In genomic region chr2:27692608-27693007, GRCm38 (mm10) we compare ENCODE assay signal across 18 mouse cellular contexts. TPM values are rescaled to one million over a fixed set of nuclear protein-coding genes. Genes with fewer than 3 reads are reported as not detected.
DNase-seq lines count a peak whose midpoint lies in the region; ATAC-seq and TF ChIP-seq lines count a peak whose summit lies in the region.
"Had no signal": no experiment of that assay in that cellular context is flagged by ENCODE, and none has a peak within 500 bp of the region (broad histone marks: within the 10 kb centered on the region; RNA-seq: fewer than 3 reads in every experiment).

No protein-coding gene starts in this region.

- no peak overlapping the region for H3K4me2 ChIP-seq in liver, embryonic 13.5 days
- no peak overlapping the region for H3K4me2 ChIP-seq in liver, postnatal 0 days (ENCODE audit: low read depth, low read length)
- H3K4me2 ChIP-seq in heart, embryonic 13.5 days, result peak overlapping the region; percentile 38
- H3K4me2 ChIP-seq: forebrain, embryonic 15.5 days; hindbrain, embryonic 12.5 days; liver, embryonic 11.5 days; midbrain, embryonic 15.5 days had no signal

- peaks cover 83% of the 10 kb centered on the region for H3K4me1 ChIP-seq in liver, embryonic 13.5 days (replicated peaks)
- H3K4me1 ChIP-seq in liver, postnatal 0 days (ENCODE audit: insufficient read depth), result peaks cover 65% of the 10 kb centered on the region
- peaks cover 94% of the 10 kb centered on the region for H3K4me1 ChIP-seq in heart, embryonic 13.5 days
- H3K4me1 ChIP-seq: forebrain, embryonic 15.5 days had no signal

- 35% methylated on average over 3 of the region's 3 CpGs for whole genome bisulfite sequencing in liver, embryonic 13.5 days (ENCODE audit: insufficient replicate concordance)
- 50% methylated on average over 3 of the region's 3 CpGs for WGBS in liver, postnatal 0 days (ENCODE audit: insufficient replicate concordance)
- 18% methylated on average over 3 of the region's 3 CpGs for WGBS in heart, embryonic 13.5 days

- no peak for TF ChIP-seq CTCF in liver, postnatal 0 days (IDR thresholded peaks at IDR 0.05; ENCODE audit: low read depth)

- 0 out of 2 replicates have a peak overlapping the region, but pooled peaks have one; percentile 10 for H3K9ac ChIP-seq in liver, embryonic 13.5 days
- H3K9ac ChIP-seq in liver, postnatal 0 days (replicated peaks), result no peak overlapping the region
- peak overlapping the region; percentile 56 for H3K9ac ChIP-seq in heart, embryonic 13.5 days
- H3K9ac ChIP-seq: forebrain, embryonic 15.5 days; hindbrain, embryonic 12.5 days; midbrain, embryonic 15.5 days had no signal

- H3K9me3 ChIP-seq in liver, embryonic 13.5 days (replicated peaks), result no peaks in the 10 kb centered on the region
- H3K9me3 ChIP-seq in liver, postnatal 0 days (ENCODE audit: low read length), result no peaks in the 10 kb centered on the region
- no peaks in the 10 kb centered on the region for H3K9me3 ChIP-seq in heart, embryonic 13.5 days
- H3K9me3 ChIP-seq: forebrain, embryonic 15.5 days; hindbrain, embryonic 12.5 days; midbrain, embryonic 15.5 days had no signal

- H3K27me3 ChIP-seq in liver, embryonic 13.5 days, result no peaks in the 10 kb centered on the region
- H3K27me3 ChIP-seq in liver, postnatal 0 days (ENCODE audit: insufficient read depth, low read length), result no peaks in the 10 kb centered on the region
- H3K27me3 ChIP-seq in heart, embryonic 13.5 days (replicated peaks), result peaks cover 21% of the 10 kb centered on the region
- H3K27me3 ChIP-seq: forebrain, embryonic 15.5 days; hindbrain, embryonic 12.5 days; midbrain, embryonic 15.5 days had no signal

- intact Hi-C loops in heart, postnatal 14 days (cut with DNase I), result no loop called here

- H3K4me3 ChIP-seq in liver, embryonic 13.5 days (replicated peaks), result no peak overlapping the region
- H3K4me3 ChIP-seq in liver, postnatal 0 days (ENCODE audit: low read depth, low read length), result no peak overlapping the region
- H3K4me3 ChIP-seq in heart, embryonic 13.5 days, result no peak overlapping the region
- H3K4me3 ChIP-seq: forebrain, embryonic 15.5 days; hindbrain, embryonic 12.5 days; midbrain, embryonic 15.5 days had no signal

- DNase-seq in heart, adult 18-20 months, result peak; percentile 57 to 60
- no peak for DNase-seq in heart, postnatal 14 days
- no peak for DNase-seq in liver, embryonic 13.5 days
- no peak for DNase-seq in liver, postnatal 0 days
- DNase-seq in naive thymus-derived CD4-positive, alpha-beta T cell, adult 2 months (ENCODE audit: low read depth), result peak; percentile 19
- DNase-seq in adrenal gland, postnatal 4 days (ENCODE audit: low spot score in 2 of 2), result no peak
- DNase-seq: adrenal gland, adult 8-10 months; cerebellum, adult 2 months; kidney, postnatal 36 days; lung, postnatal 4 days; thymus, adult 18-20 months had no signal

- no peaks in the 10 kb centered on the region for H3K36me3 ChIP-seq in liver, embryonic 13.5 days
- no peaks in the 10 kb centered on the region for H3K36me3 ChIP-seq in liver, postnatal 0 days (replicated peaks; ENCODE audit: insufficient read depth, low read length)
- H3K36me3 ChIP-seq in heart, embryonic 13.5 days, result no peaks in the 10 kb centered on the region
- H3K36me3 ChIP-seq: forebrain, embryonic 15.5 days; hindbrain, embryonic 12.5 days; midbrain, embryonic 15.5 days had no signal

- TF ChIP-seq EP300 in liver, postnatal 0 days (IDR thresholded peaks at IDR 0.05; ENCODE audit: low read depth), result no peak

- no peak overlapping the region; the same call in 1 of the 2 replicates for H3K27ac ChIP-seq in liver, embryonic 13.5 days
- H3K27ac ChIP-seq in liver, postnatal 0 days (ENCODE audit: low read depth), result no peak overlapping the region
- H3K27ac ChIP-seq in heart, embryonic 13.5 days (replicated peaks), result peak overlapping the region; percentile 75
- H3K27ac ChIP-seq: forebrain, embryonic 15.5 days; hindbrain, embryonic 12.5 days; midbrain, embryonic 15.5 days had no signal

- no peak for ATAC-seq in liver, embryonic 13.5 days (ENCODE audit: low read depth)
- no peak for ATAC-seq in liver, postnatal 0 days
- 0 out of 2 replicates have a peak, but pooled peaks have one; percentile 23 for ATAC-seq in heart, embryonic 13.5 days (ENCODE audit: extremely low read depth, insufficient number of reproducible peaks, low FRiP score, low TSS enrichment)
- no peak for ATAC-seq in monocyte, adult 5-6 weeks (replicated peaks; ENCODE audit: insufficient number of reproducible peaks, low FRiP score, low TSS enrichment, poor library complexity, severe bottlenecking)
- ATAC-seq: forebrain, embryonic 15.5 days; intestine, postnatal 0 days; midbrain, embryonic 15.5 days had no signal

RNA-seq across cellular contexts. Expression of gene Rxra, which starts 16.4 kb away (rescaled TPM):
- total RNA-seq in heart, adult 18-20 months (2021), result 10 to 100 TPM; 51.3 to 52.4 TPM
- 10 to 100 TPM; 38.8 to 42.2 TPM for total RNA-seq in heart, postnatal 14 days (2021)
- polyA plus RNA-seq in liver, embryonic 13.5 days (2015; fragmentation: Nextera tagmentation; extraction: Ambion mirVana), result 3.5 and 3.7 TPM in 2 replicates
- 13.3 and 13.9 TPM in 2 replicates for polyA plus RNA-seq in liver, postnatal 0 days (2015; fragmentation: Nextera tagmentation; extraction: Ambion mirVana)
- polyA plus RNA-seq in heart, embryonic 13.5 days (2015; fragmentation: Nextera tagmentation; extraction: Ambion mirVana), result 6.7 and 7.4 TPM in 2 replicates
- 10 to 100 TPM; 58.4 to 59.3 TPM for total RNA-seq in adrenal gland, postnatal 4 days (2021)
- 19.7 to 21.3 TPM (median 21.2 TPM) in 3 replicates for total RNA-seq in monocyte, adult 5-6 weeks (2017)

Comparison
In these comparisons a context has a peak if more than half of its experiments do, and no peak if none do; other contexts are left out.
1. DNase-seq: peak in heart, adult 18-20 months (2 of 2) and naive thymus-derived CD4-positive, alpha-beta T cell, adult 2 months (single experiment); none in heart, postnatal 14 days (0 of 2), liver, embryonic 13.5 days (single experiment), liver, postnatal 0 days (single experiment) and adrenal gland, postnatal 4 days (0 of 2).